ENCODE assay signal across 14 mouse cellular contexts in genomic region chr16:33680816-33681215, GRCm38 (mm10). TPM values are rescaled to one million over a fixed set of nuclear protein-coding genes. Genes with fewer than 3 reads are reported as not detected.
DNase-seq lines count a peak whose midpoint lies in the region; ATAC-seq and TF ChIP-seq lines count a peak whose summit lies in the region.
"Had no signal": no experiment of that assay in that cellular context is flagged by ENCODE, and none has a peak within 500 bp of the region (broad histone marks: within the 10 kb centered on the region; RNA-seq: fewer than 3 reads in every experiment).

No protein-coding gene starts in this region.

- H3K27ac ChIP-seq in hindbrain, embryonic 10.5 days = peak overlapping the region; percentile 31; the same call in 1 of the 2 replicates
- H3K27ac ChIP-seq in hindbrain, embryonic 12.5 days = no peak overlapping the region
- 0 out of 2 replicates have a peak overlapping the region, but pooled peaks have one; percentile 10 for H3K27ac ChIP-seq in heart, embryonic 16.5 days (ENCODE audit: low read length)
- no peak overlapping the region for H3K27ac ChIP-seq in lung, embryonic 14.5 days (ENCODE audit: low read depth)
- H3K27ac ChIP-seq: forebrain, embryonic 12.5 days; heart, embryonic 13.5 days; lung, embryonic 15.5 days had no signal

- peaks cover 56% of the 10 kb centered on the region for H3K4me1 ChIP-seq in hindbrain, embryonic 10.5 days (replicated peaks)
- peaks cover 21% of the 10 kb centered on the region for H3K4me1 ChIP-seq in hindbrain, embryonic 12.5 days
- peaks cover 25% of the 10 kb centered on the region for H3K4me1 ChIP-seq in heart, embryonic 16.5 days (ENCODE audit: control insufficient read depth, insufficient read depth, low read length)
- H3K4me1 ChIP-seq in lung, embryonic 14.5 days (ENCODE audit: insufficient read depth) = peaks cover 16% of the 10 kb centered on the region

- no peaks in the 10 kb centered on the region for H3K36me3 ChIP-seq in hindbrain, embryonic 10.5 days
- H3K36me3 ChIP-seq in hindbrain, embryonic 12.5 days = no peaks in the 10 kb centered on the region
- H3K36me3 ChIP-seq in heart, embryonic 16.5 days (ENCODE audit: control insufficient read depth, insufficient read depth) = no peaks in the 10 kb centered on the region
- H3K36me3 ChIP-seq in lung, embryonic 14.5 days (ENCODE audit: insufficient read depth) = no peaks in the 10 kb centered on the region
- H3K36me3 ChIP-seq: forebrain, embryonic 12.5 days; heart, embryonic 13.5 days; lung, embryonic 15.5 days had no signal

- no peak for ATAC-seq in hindbrain, embryonic 12.5 days (ENCODE audit: low FRiP score)
- ATAC-seq in heart, embryonic 16.5 days (replicated peaks; ENCODE audit: extremely low read depth, insufficient read depth, low FRiP score) = no peak
- no peak for ATAC-seq in lung, embryonic 14.5 days (ENCODE audit: insufficient read depth)

- no peak for DNase-seq in hindbrain, embryonic 10.5 days (ENCODE audit: low spot score)
- peak; percentile 20 for DNase-seq in WW6 (ENCODE audit: low read depth, low spot score)
- DNase-seq in lung, embryonic 14.5 days = peak; percentile 42
- no peak for DNase-seq in cerebellum, postnatal 25 days
- DNase-seq in cerebellum, adult 9-11 months = no peak
- no peak for DNase-seq in thymus, postnatal 36 days
- DNase-seq: embryo, embryonic 11 days; left cerebral cortex, postnatal 4 days had no signal

- WGBS in hindbrain, embryonic 10.5 days = 67% methylated on average over 10 of the region's 10 CpGs
- WGBS in hindbrain, embryonic 12.5 days = 63% methylated on average over 10 of the region's 10 CpGs
- WGBS in heart, embryonic 16.5 days = 56% methylated on average over 10 of the region's 10 CpGs
- WGBS in lung, embryonic 14.5 days = 53% methylated on average over 10 of the region's 10 CpGs

- no peak overlapping the region for H3K4me3 ChIP-seq in hindbrain, embryonic 10.5 days
- no peak overlapping the region for H3K4me3 ChIP-seq in hindbrain, embryonic 12.5 days
- no peak overlapping the region for H3K4me3 ChIP-seq in heart, embryonic 16.5 days (ENCODE audit: low read length)
- no peak overlapping the region for H3K4me3 ChIP-seq in lung, embryonic 14.5 days (ENCODE audit: low read depth, low read length)
- H3K4me3 ChIP-seq: forebrain, embryonic 12.5 days; heart, embryonic 13.5 days; lung, embryonic 15.5 days had no signal

- TF ChIP-seq CTCF in lung, embryonic 14.5 days (IDR thresholded peaks at IDR 0.05; ENCODE audit: low read depth) = no peak

- peaks cover 4% of the 10 kb centered on the region; the same call in 1 of the 2 replicates for H3K27me3 ChIP-seq in hindbrain, embryonic 10.5 days (ENCODE audit: insufficient read depth, poor library complexity, severe bottlenecking)
- peaks cover 4% of the 10 kb centered on the region; the same call in 1 of the 2 replicates for H3K27me3 ChIP-seq in hindbrain, embryonic 12.5 days
- H3K27me3 ChIP-seq in heart, embryonic 16.5 days (ENCODE audit: control insufficient read depth, insufficient read depth, low read length) = no peaks in the 10 kb centered on the region
- H3K27me3 ChIP-seq in lung, embryonic 14.5 days (ENCODE audit: insufficient read depth, low read length) = no peaks in the 10 kb centered on the region
- H3K27me3 ChIP-seq: CH12.LX; forebrain, embryonic 12.5 days; heart, embryonic 13.5 days; lung, embryonic 15.5 days had no signal

- no peak overlapping the region for H3K4me2 ChIP-seq in hindbrain, embryonic 12.5 days (replicated peaks)
- H3K4me2 ChIP-seq in heart, embryonic 16.5 days (ENCODE audit: low read depth, low read length) = no peak overlapping the region
- no peak overlapping the region for H3K4me2 ChIP-seq in lung, embryonic 14.5 days
- H3K4me2 ChIP-seq: forebrain, embryonic 12.5 days; heart, embryonic 13.5 days; lung, embryonic 15.5 days had no signal

- H3K9ac ChIP-seq in hindbrain, embryonic 12.5 days = no peak overlapping the region
- no peak overlapping the region for H3K9ac ChIP-seq in heart, embryonic 16.5 days (ENCODE audit: low read length)
- no peak overlapping the region for H3K9ac ChIP-seq in lung, embryonic 14.5 days
- H3K9ac ChIP-seq: forebrain, embryonic 12.5 days; heart, embryonic 13.5 days; lung, embryonic 15.5 days had no signal

- no peaks in the 10 kb centered on the region for H3K9me3 ChIP-seq in hindbrain, embryonic 10.5 days
- no peaks in the 10 kb centered on the region for H3K9me3 ChIP-seq in hindbrain, embryonic 12.5 days (replicated peaks)
- no peaks in the 10 kb centered on the region for H3K9me3 ChIP-seq in heart, embryonic 16.5 days (replicated peaks; ENCODE audit: control insufficient read depth, low read length)
- no peaks in the 10 kb centered on the region for H3K9me3 ChIP-seq in lung, embryonic 14.5 days (ENCODE audit: low read depth, low read length)
- H3K9me3 ChIP-seq: forebrain, embryonic 12.5 days; lung, embryonic 15.5 days had no signal

RNA-seq across cellular contexts. Expression of gene Heg1, which starts 3.4 kb away (rescaled TPM):
- polyA plus RNA-seq in hindbrain, embryonic 10.5 days (2016; fragmentation: Nextera tagmentation; extraction: Ambion mirVana) = 21.9 and 22.8 TPM in 2 replicates
- polyA plus RNA-seq in hindbrain, embryonic 12.5 days (2016; fragmentation: Nextera tagmentation; extraction: Ambion mirVana) = 21.3 and 22.9 TPM in 2 replicates
- 34.0 and 35.1 TPM in 2 replicates for polyA plus RNA-seq in heart, embryonic 16.5 days (2015; fragmentation: Nextera tagmentation; extraction: Ambion mirVana)
- 24.4 and 25.4 TPM in 2 replicates for polyA plus RNA-seq in lung, embryonic 14.5 days (2014; fragmentation: Nextera tagmentation; extraction: Ambion mirVana)

Comparison
In these comparisons a context has a peak if more than half of its experiments do, and no peak if none do; other contexts are left out.
1. H3K27ac ChIP-seq: peak in hindbrain, embryonic 10.5 days (single experiment) and heart, embryonic 16.5 days (single experiment); none in hindbrain, embryonic 12.5 days (single experiment) and lung, embryonic 14.5 days (single experiment).
2. DNase-seq: peak in WW6 (single experiment) and lung, embryonic 14.5 days (single experiment); none in hindbrain, embryonic 10.5 days (single experiment), cerebellum, postnatal 25 days (0 of 2), cerebellum, adult 9-11 months (single experiment) and thymus, postnatal 36 days (0 of 2).